Mouse (Mus musculus): ENCODE measurements around the gene P2rx7. TPM values are rescaled to one million over a fixed set of nuclear protein-coding genes. Genes with fewer than 3 reads are reported as not detected.

Gene P2rx7
- total RNA-seq (2021): 1 to 10 TPM; 1.8 TPM
- long read RNA-seq, experiment 1, partial matches to known transcripts: 0 of 1 reads
- long read RNA-seq, experiment 1, other reads (novel, unspliced or antisense): 1 of 1 reads
- long read RNA-seq, experiment 2, partial matches to known transcripts: 0 of 1 reads
- long read RNA-seq, experiment 2, other reads (novel, unspliced or antisense): 0 of 1 reads

- peak within 1 kb of the TSS; percentile 65 for H3K4me3 ChIP-seq
- peak within 1 kb of the TSS; percentile 81 for H3K27ac ChIP-seq
- DNase-seq: peak; percentile 76
- intact Hi-C loops (cut with DNase I): no loop called here
- no peak for TF ChIP-seq CTCF (IDR thresholded peaks at IDR 0.05)
Observed at GRCm38 (mm10) chr5:122643701-122644100, at the start of gene P2rx7. TSS of gene P2rx7 (plus strand) at chr5:122643911.

DNA sequence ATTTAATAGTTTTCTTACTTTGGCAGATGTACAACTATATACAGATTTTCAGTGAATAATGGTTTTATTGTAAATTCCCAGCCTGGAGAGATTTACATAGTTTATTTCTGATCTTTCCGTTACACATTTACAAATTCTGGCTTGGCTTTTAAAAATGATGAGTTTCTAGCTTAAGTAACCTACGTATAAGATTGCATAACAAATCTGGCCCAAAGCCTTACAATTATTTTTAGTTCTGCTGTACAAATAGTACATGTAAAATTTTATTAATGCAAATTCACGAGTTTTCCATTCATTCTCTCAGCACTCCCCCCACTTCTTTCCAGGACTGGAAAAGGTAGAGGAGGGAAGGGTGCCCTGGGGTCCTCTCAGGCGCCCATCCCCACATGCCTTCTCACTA is 48.2 kb upstream of the P2rx7 start:
- no peak for TF ChIP-seq CTCF (IDR thresholded peaks at IDR 0.05)
- Histone ChIP-seq H3K27ac (no peak overlapping the region), H3K4me3 (no peak overlapping the region)
- intact Hi-C loops (cut with DNase I): no loop called here
- DNase-seq: no peak

GRCm38 (mm10) chr5:122602233-122602632 is 41.5 kb upstream of the P2rx7 start:
- no peak for TF ChIP-seq CTCF (IDR thresholded peaks at IDR 0.05)
- DNase-seq: no peak
- intact Hi-C loops (cut with DNase I): no loop called here
- H3K4me3 ChIP-seq: peak overlapping the region; percentile 15
- no peak overlapping the region; the same call in 1 of the 2 replicates for H3K27ac ChIP-seq

DNA sequence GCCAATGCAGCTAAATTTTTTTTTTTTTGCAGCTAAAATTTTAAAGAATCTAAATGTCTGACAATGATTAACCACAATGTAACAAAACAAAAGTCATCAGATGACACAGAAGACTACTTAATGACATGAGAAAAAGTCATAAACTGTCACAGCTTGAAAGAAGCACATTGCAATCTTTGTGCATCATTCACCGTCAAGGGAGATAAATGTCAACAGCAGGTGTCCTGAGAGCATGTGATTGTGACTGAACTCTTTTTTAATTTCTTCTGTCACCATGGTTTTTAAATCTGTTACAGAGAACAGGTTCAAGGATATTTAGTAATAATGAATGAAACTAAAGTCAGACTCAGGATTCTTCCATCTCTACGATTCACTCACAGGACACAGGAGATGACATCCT is 38.8 kb upstream of the P2rx7 start:
- intact Hi-C loops (cut with DNase I): no loop called here
- Histone ChIP-seq H3K4me3 (no peak overlapping the region), H3K27ac (no peak overlapping the region)
- DNase-seq: no peak
- TF ChIP-seq CTCF (IDR thresholded peaks at IDR 0.05): no peak

DNA sequence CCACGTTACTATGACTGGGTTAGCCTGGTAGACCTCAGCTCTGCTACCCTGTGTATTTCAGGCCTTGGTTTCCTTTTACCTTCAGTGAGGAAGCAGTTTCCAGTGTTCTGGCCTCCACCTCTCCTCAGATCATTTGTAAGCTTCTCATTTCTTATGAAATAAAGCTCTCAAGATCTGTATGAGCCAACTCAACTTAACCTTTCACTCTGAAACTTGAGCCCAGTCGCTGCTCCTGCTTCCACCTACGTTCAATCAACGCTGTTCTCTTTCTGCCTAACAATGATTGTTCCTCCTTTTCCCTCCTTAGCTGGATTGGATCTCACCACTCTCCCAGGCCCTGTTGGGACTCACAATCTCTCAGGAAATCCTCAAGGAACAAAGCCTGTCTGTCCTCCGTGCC is 32.1 kb upstream of the P2rx7 start:
- TF ChIP-seq CTCF (IDR thresholded peaks at IDR 0.05): no peak
- DNase-seq: no peak
- no peak overlapping the region for H3K4me3 ChIP-seq
- intact Hi-C loops (cut with DNase I): loop anchor here (5.0 kb wide), 2 partner anchors 64 to 109 kb away; partner anchors contain the start of gene Atp2a2
- H3K27ac ChIP-seq: peak overlapping the region; percentile 32

- DNase-seq: peak; percentile 96
- intact Hi-C loops (cut with DNase I): loop anchor here (5.0 kb wide), 2 partner anchors 67 to 112 kb away; partner anchors contain the start of gene Atp2a2
- H3K4me3 ChIP-seq: peak within 1 kb of the TSS; percentile 97
- no peak; the same call in 1 of the 2 replicates for TF ChIP-seq CTCF (IDR thresholded peaks at IDR 0.05)
- peak within 1 kb of the TSS; percentile 84 for H3K27ac ChIP-seq
Observed at GRCm38 (mm10) chr5:122613908-122614732, 29.6 kb upstream of the P2rx7 start, which contains the start of gene Ift81. TSS of gene Ift81 (minus strand) at chr5:122614518.

- no peak for DNase-seq
- Histone ChIP-seq H3K4me3 (no peak overlapping the region), H3K27ac (peak overlapping the region; percentile 41; the same call in 1 of the 2 replicates)
- TF ChIP-seq CTCF (IDR thresholded peaks at IDR 0.05): no peak
- intact Hi-C loops (cut with DNase I): no loop called here
Observed at GRCm38 (mm10) chr5:122617718-122618117, 26.0 kb upstream of the P2rx7 start.

DNA sequence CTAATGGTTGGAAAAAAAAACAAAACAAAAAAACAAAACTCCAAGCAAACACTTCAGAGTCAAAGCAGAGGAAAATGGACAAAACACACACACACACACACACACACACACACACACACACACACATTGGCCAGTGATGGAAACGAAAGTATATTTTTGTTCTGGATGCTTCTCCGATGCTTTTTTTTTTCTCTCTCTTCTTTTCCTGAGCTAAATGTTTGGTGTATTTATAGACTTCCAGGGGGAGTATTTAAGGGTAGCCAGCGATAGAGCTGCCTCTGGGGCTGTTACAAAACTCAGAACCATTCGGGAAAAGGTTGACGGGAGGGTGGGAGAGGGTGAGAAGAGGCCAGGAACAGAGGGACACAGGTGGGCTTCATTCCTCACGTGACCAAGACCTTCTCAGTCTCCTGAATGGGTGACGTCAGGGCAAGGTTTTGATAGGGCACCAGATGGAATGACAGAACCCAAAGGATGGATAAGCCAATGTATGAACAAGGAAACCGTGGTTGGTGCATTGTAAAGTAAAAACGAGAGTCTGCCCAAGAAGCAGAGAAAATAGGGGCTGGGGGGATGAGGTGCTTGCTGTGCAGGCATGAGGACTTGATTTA is 23.9 kb upstream of the P2rx7 start:
- intact Hi-C loops (cut with DNase I): no loop called here
- no peak for DNase-seq
- no peak for TF ChIP-seq CTCF (IDR thresholded peaks at IDR 0.05)
- no peak overlapping the region for H3K4me3 ChIP-seq
- peak overlapping the region; percentile 83 for H3K27ac ChIP-seq

DNA sequence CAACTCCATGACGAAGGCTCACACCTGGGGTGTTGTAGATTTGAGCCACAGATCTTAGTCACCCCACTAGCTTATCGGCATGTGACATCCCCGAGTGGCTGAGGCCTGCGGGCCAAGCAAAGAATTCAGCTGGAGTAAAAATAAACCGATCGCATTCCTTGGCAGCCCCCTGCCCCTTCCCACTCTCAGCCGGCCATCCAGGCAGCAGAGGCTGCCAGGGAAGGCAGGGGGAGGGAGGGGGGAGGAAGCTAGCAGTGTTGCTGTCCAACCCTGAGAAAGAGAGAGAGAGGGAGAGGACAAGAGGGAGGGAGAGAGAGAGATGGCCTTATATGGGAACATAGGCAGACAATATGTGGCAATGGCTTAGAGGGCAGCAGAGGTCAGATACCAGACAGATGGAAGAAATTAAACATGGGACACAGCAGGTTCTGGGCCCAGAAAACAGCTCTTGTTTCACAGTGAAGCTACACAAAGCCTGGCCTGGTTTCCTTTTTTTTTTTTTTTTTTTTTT is 22.3 kb upstream of the P2rx7 start:
- intact Hi-C loops (cut with DNase I): no loop called here
- no peak for TF ChIP-seq CTCF (IDR thresholded peaks at IDR 0.05)
- no peak overlapping the region for H3K4me3 ChIP-seq
- peak overlapping the region; percentile 83 for H3K27ac ChIP-seq
- peak; percentile 73 for DNase-seq

GRCm38 (mm10) chr5:122622526-122622925 is 21.2 kb upstream of the P2rx7 start:
- intact Hi-C loops (cut with DNase I): no loop called here
- TF ChIP-seq CTCF (IDR thresholded peaks at IDR 0.05): no peak
- peak; percentile 52 for DNase-seq
- no peak overlapping the region for H3K4me3 ChIP-seq
- H3K27ac ChIP-seq: peak overlapping the region; percentile 83

- intact Hi-C loops (cut with DNase I): no loop called here
- no peak for TF ChIP-seq CTCF (IDR thresholded peaks at IDR 0.05)
- Histone ChIP-seq H3K4me3 (no peak overlapping the region), H3K27ac (no peak overlapping the region; the same call in 1 of the 2 replicates)
- DNase-seq: no peak
Observed at GRCm38 (mm10) chr5:122623861-122624260, 19.9 kb upstream of the P2rx7 start.

DNA sequence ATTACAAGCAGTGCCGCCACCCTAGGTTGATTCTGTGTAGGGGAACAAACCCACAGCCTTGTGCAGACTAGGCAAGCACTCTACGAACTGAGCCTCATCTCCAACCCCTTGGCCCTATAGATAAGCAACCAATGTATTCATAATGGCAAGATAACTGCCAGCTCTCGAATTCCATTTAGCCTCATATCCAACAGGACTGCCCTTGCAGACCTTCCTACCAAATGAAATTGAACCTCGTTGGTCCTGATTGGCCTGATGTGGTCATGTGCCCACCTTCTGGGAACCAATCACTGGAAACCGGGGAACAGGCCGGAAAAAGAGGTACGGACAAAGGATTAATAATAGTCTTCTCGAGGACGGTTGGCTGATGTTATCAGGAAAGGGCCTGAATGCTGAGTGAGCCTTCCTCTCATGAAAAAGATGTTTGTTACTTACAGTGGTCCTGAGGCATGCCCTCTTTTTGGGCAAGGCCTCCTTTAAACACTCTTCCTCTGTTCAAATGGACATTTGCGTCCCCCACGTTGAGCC is 18.7 kb upstream of the P2rx7 start:
- no peak for TF ChIP-seq CTCF (IDR thresholded peaks at IDR 0.05)
- H3K27ac ChIP-seq: no peak overlapping the region
- H3K4me3 ChIP-seq: no peak overlapping the region
- intact Hi-C loops (cut with DNase I): loop anchor here (5.0 kb wide), 3 partner anchors 78 to 203 kb away; partner anchors contain the start of gene Anapc7
- DNase-seq: no peak
